Mouse (Mus musculus): ENCODE results near the gene Gsdmc3. TPM values are rescaled to one million over a fixed set of nuclear protein-coding genes. Genes with fewer than 3 reads are reported as not detected.

The Gsdmc3 gene
- 0.38 TPM for polyA plus RNA-seq (2014; fragmentation: Illumina TruSeq; extraction: RNeasy Lipid Tissue Mini Kit (QIAGEN cat#74804); ENCODE audit: low read depth, low replicate concordance)

DNA sequence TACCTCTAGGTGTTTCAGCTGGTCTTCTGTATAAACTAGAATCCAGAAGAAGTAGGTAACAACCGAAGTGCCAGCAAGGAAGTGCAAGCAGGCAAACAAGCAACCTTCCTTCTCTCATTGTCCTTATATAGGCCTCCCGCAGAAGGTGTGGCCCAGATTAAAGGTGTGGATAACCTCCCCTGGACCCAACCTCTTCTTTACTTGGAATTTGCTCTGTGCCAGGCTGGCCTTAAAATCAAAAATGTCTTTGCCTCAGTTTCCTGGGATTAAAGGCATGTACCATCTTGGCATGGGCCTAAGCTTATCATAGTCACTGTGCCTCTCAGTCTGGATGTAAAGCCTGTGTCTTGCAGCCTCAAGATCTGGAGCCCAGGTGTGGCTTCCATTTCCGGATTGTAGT is at the start of gene Gsdmc3:
Gene Gsdmc3, minus strand, starts transcription at position 101 of the 400 bp plus-strand sequence.

DNA sequence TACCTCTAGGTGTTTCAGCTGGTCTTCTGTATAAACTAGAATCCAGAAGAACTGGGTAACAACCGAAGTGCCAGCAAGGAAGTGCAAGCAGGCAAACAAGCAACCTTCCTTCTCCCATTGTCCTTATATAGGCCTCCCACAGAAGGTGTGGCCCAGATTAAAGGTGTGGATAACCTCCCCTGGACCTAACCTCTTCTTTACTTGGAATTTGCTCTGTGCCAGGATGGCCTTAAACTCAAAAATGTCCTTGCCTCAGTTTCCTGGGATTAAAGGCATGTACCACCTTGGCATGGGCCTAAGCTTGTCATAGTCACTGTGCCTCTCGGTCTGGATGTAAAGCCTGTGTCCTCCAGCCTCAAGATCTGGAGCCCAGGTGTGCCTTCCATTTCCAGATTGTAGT is 33.8 kb upstream of the Gsdmc3 start, which contains the start of gene Gsdmc4:
Gene Gsdmc4, minus strand, starts transcription at position 101 of the 400 bp plus-strand sequence.

Other genes with a start within 250 kb of the Gsdmc3 start
- 2.4 TPM for gene Gsdmc2, start 33.4 kb downstream of the Gsdmc3 start, polyA plus RNA-seq (2014; fragmentation: Illumina TruSeq; extraction: RNeasy Lipid Tissue Mini Kit (QIAGEN cat#74804); ENCODE audit: low read depth, low replicate concordance)
- 4.7 TPM for gene Gsdmc4, start 33.7 kb upstream of the Gsdmc3 start, polyA plus RNA-seq (2014; fragmentation: Illumina TruSeq; extraction: RNeasy Lipid Tissue Mini Kit (QIAGEN cat#74804); ENCODE audit: low read depth, low replicate concordance)
- gene Fam49b, start 181.9 kb upstream of the Gsdmc3 start, polyA plus RNA-seq (2014; fragmentation: Illumina TruSeq; extraction: RNeasy Lipid Tissue Mini Kit (QIAGEN cat#74804); ENCODE audit: low read depth, low replicate concordance): 121 TPM

All from testis, adult 10 weeks (tissue).